Mouse (Mus musculus): ENCODE measurements around the gene Car7. TPM values are rescaled to one million over a fixed set of nuclear protein-coding genes. Genes with fewer than 3 reads are reported as not detected.
A peak's percentile ranks its signal among the peaks of the same experiment; 100 is the strongest.

Car7 gene
- polyA plus RNA-seq, 1 experiment from 2014 or later: 2.7 TPM

DNA sequence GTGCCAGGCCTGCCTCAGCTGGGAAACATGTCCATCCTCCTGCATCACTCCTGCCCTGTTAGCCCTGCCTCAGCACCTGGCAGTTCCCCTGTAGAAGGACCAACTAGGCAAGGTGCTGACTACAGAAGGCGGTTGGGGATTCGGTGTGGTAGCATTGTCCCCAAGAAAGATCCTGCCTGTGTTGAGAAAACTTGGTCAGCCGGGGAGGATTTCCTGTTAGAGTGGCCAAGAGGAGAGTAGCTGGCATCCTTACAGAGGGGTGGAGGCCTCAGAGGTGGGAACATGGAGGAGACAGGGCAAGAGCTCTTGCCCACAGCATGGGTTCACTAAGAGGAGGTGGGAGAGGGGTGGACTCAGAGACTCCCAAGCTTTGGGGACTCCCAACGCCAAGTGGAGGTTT lies 20.7 kb downstream of the Car7 start:
- Histone ChIP-seq H3K4me1 (ENCODE audit: control insufficient read depth, insufficient read depth, low read length) (no peaks in the 10 kb centered on the region), H3K4me3 (replicated peaks; ENCODE audit: low read depth, low read length) (no peak overlapping the region), H3K4me2 (ENCODE audit: low read length) (no peak overlapping the region), H3K9ac (replicated peaks; ENCODE audit: low read length) (no peak overlapping the region), H3K27ac (replicated peaks; ENCODE audit: low read depth, low read length) (no peak overlapping the region), H3K9me3 (ENCODE audit: control insufficient read depth, low read length) (no peaks in the 10 kb centered on the region), H3K27me3 (ENCODE audit: control insufficient read depth, insufficient read depth, low read length) (no peaks in the 10 kb centered on the region), H3K36me3 (ENCODE audit: control insufficient read depth, insufficient read depth, low read length) (no peaks in the 10 kb centered on the region)
- WGBS: 90% methylated on average over 4 of the region's 4 CpGs
- ATAC-seq (ENCODE audit: low FRiP score, low TSS enrichment) (no peak), DNase-seq (no peak)

- Histone ChIP-seq H3K4me2 (ENCODE audit: low read length) (no peak overlapping the region), H3K36me3 (ENCODE audit: control insufficient read depth, insufficient read depth, low read length) (no peaks in the 10 kb centered on the region), H3K9me3 (ENCODE audit: control insufficient read depth, low read length) (no peaks in the 10 kb centered on the region), H3K27me3 (ENCODE audit: control insufficient read depth, insufficient read depth, low read length) (no peaks in the 10 kb centered on the region), H3K9ac (replicated peaks; ENCODE audit: low read length) (no peak overlapping the region), H3K27ac (replicated peaks; ENCODE audit: low read depth, low read length) (no peak overlapping the region), H3K4me1 (ENCODE audit: control insufficient read depth, insufficient read depth, low read length) (no peaks in the 10 kb centered on the region), H3K4me3 (replicated peaks; ENCODE audit: low read depth, low read length) (no peak overlapping the region)
- no peak for DNase-seq
- 90% methylated on average over 7 of the region's 7 CpGs for WGBS
- ATAC-seq (ENCODE audit: low FRiP score, low TSS enrichment): no peak
Observed at GRCm38 (mm10) chr8:104557226-104557625, 22.7 kb downstream of the Car7 start.

DNA sequence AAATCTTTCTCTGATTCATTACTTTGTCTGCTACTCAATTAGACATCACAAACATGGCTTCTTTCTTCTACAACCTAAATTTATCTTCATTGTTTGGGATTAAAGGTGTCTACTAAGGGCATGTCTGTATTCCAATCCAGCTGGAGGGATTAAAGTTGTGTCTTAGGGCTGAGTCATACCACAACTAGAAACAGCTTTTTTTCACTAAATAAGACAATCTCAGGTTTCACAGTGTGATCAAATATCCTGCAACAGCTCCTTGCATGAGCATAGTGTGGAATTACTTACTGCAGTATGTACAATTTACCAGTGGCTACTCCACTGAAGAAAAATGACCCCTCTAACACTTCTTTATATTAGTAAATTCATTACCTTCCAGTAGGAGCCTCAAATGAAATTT lies 26.2 kb downstream of the Car7 start:
- Histone ChIP-seq H3K4me1 (ENCODE audit: control insufficient read depth, insufficient read depth, low read length) (no peaks in the 10 kb centered on the region), H3K36me3 (ENCODE audit: control insufficient read depth, insufficient read depth, low read length) (no peaks in the 10 kb centered on the region), H3K4me3 (replicated peaks; ENCODE audit: low read depth, low read length) (no peak overlapping the region), H3K9ac (replicated peaks; ENCODE audit: low read length) (no peak overlapping the region), H3K4me2 (ENCODE audit: low read length) (no peak overlapping the region), H3K9me3 (ENCODE audit: control insufficient read depth, low read length) (no peaks in the 10 kb centered on the region), H3K27ac (replicated peaks; ENCODE audit: low read depth, low read length) (no peak overlapping the region), H3K27me3 (ENCODE audit: control insufficient read depth, insufficient read depth, low read length) (no peaks in the 10 kb centered on the region)
- no peak for DNase-seq
- ATAC-seq (ENCODE audit: low FRiP score, low TSS enrichment): no peak

GRCm38 (mm10) chr8:104564633-104565456 lies 30.4 kb downstream of the Car7 start:
- Histone ChIP-seq H3K27ac (replicated peaks; ENCODE audit: low read depth, low read length) (no peak overlapping the region), H3K4me2 (ENCODE audit: low read length) (no peak overlapping the region), H3K9me3 (ENCODE audit: control insufficient read depth, low read length) (no peaks in the 10 kb centered on the region), H3K4me1 (ENCODE audit: control insufficient read depth, insufficient read depth, low read length) (no peaks in the 10 kb centered on the region), H3K9ac (replicated peaks; ENCODE audit: low read length) (no peak overlapping the region), H3K36me3 (ENCODE audit: control insufficient read depth, insufficient read depth, low read length) (no peaks in the 10 kb centered on the region), H3K4me3 (replicated peaks; ENCODE audit: low read depth, low read length) (no peak overlapping the region), H3K27me3 (ENCODE audit: control insufficient read depth, insufficient read depth, low read length) (no peaks in the 10 kb centered on the region)
- ATAC-seq (ENCODE audit: low FRiP score, low TSS enrichment) (peak; percentile 75), DNase-seq (peak; percentile 90)
- 21% methylated on average over 22 of the region's 22 CpGs for WGBS

GRCm38 (mm10) chr8:104565457-104565798 lies 30.9 kb downstream of the Car7 start:
- 92% methylated on average over 5 of the region's 5 CpGs for WGBS
- DNase-seq (no peak), ATAC-seq (ENCODE audit: low FRiP score, low TSS enrichment) (no peak)
- Histone ChIP-seq H3K4me3 (replicated peaks; ENCODE audit: low read depth, low read length) (no peak overlapping the region), H3K36me3 (ENCODE audit: control insufficient read depth, insufficient read depth, low read length) (no peaks in the 10 kb centered on the region), H3K27ac (replicated peaks; ENCODE audit: low read depth, low read length) (no peak overlapping the region), H3K9ac (replicated peaks; ENCODE audit: low read length) (no peak overlapping the region), H3K4me2 (ENCODE audit: low read length) (no peak overlapping the region), H3K9me3 (ENCODE audit: control insufficient read depth, low read length) (no peaks in the 10 kb centered on the region), H3K27me3 (ENCODE audit: control insufficient read depth, insufficient read depth, low read length) (no peaks in the 10 kb centered on the region), H3K4me1 (ENCODE audit: control insufficient read depth, insufficient read depth, low read length) (peaks cover under 1% of the 10 kb centered on the region; the same call in 1 of the 2 replicates)

- H3K36me3 ChIP-seq (ENCODE audit: control insufficient read depth, insufficient read depth, low read length): no peaks in the 10 kb centered on the region
- 58% methylated on average over 1 of the region's 1 CpGs for WGBS
Observed at GRCm38 (mm10) chr8:104569559-104569958, 35.1 kb downstream of the Car7 start.

GRCm38 (mm10) chr8:104570436-104571343 lies 36.2 kb downstream of the Car7 start:
- no peaks in the 10 kb centered on the region for H3K36me3 ChIP-seq (ENCODE audit: control insufficient read depth, insufficient read depth, low read length)
- ATAC-seq (ENCODE audit: low FRiP score, low TSS enrichment): no peak; the same call in 1 of the 2 replicates
- DNase-seq: peak; percentile 92

More at GRCm38 (mm10) chr8:104569559-104569958, 35.1 kb downstream of the Car7 start:
- peak; percentile 46 for DNase-seq
- Histone ChIP-seq H3K9me3 (ENCODE audit: control insufficient read depth, low read length) (no peaks in the 10 kb centered on the region), H3K27ac (replicated peaks; ENCODE audit: low read depth, low read length) (no peak overlapping the region), H3K27me3 (ENCODE audit: control insufficient read depth, insufficient read depth, low read length) (no peaks in the 10 kb centered on the region), H3K9ac (replicated peaks; ENCODE audit: low read length) (no peak overlapping the region), H3K4me3 (replicated peaks; ENCODE audit: low read depth, low read length) (no peak overlapping the region), H3K4me2 (ENCODE audit: low read length) (no peak overlapping the region), H3K4me1 (ENCODE audit: control insufficient read depth, insufficient read depth, low read length) (peaks cover 5% of the 10 kb centered on the region; the same call in 1 of the 2 replicates)
- ATAC-seq (ENCODE audit: low FRiP score, low TSS enrichment): no peak

DNA sequence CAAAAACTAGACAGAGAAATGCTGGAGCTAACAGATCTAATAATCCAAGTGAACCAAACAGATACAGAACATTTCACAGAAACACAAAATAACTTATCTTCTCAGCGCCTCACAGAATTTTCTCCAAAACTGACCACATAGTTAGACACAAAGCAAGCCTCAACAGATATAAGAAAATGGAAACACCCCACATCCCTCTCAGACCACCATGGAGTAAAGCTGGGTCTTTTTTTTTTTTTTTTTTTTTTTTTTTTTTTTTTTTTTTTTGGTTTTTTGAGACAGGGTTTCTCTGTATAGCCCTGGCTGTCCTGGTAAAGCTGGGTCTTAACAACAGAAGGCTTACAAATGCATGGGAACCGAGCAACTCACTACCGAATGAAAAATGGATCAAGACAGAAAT lies 42.3 kb downstream of the Car7 start:
- DNase-seq: no peak
- no peak for ATAC-seq (ENCODE audit: low FRiP score, low TSS enrichment)
- Histone ChIP-seq H3K27me3 (ENCODE audit: control insufficient read depth, insufficient read depth, low read length) (no peaks in the 10 kb centered on the region), H3K4me3 (replicated peaks; ENCODE audit: low read depth, low read length) (no peak overlapping the region), H3K4me2 (ENCODE audit: low read length) (no peak overlapping the region), H3K4me1 (ENCODE audit: control insufficient read depth, insufficient read depth, low read length) (no peaks in the 10 kb centered on the region), H3K9ac (replicated peaks; ENCODE audit: low read length) (no peak overlapping the region), H3K27ac (replicated peaks; ENCODE audit: low read depth, low read length) (no peak overlapping the region), H3K36me3 (ENCODE audit: control insufficient read depth, insufficient read depth, low read length) (no peaks in the 10 kb centered on the region), H3K9me3 (ENCODE audit: control insufficient read depth, low read length) (no peaks in the 10 kb centered on the region)
- WGBS: 90% methylated on average over 3 of the region's 3 CpGs

More at GRCm38 (mm10) chr8:104570436-104571343, 36.2 kb downstream of the Car7 start:
- WGBS: 9% methylated on average over 26 of the region's 26 CpGs
- Histone ChIP-seq H3K4me3 (replicated peaks; ENCODE audit: low read depth, low read length) (peak overlapping the region; percentile 30), H3K27ac (replicated peaks; ENCODE audit: low read depth, low read length) (no peak overlapping the region), H3K4me2 (ENCODE audit: low read length) (peak overlapping the region; percentile 67), H3K9me3 (ENCODE audit: control insufficient read depth, low read length) (no peaks in the 10 kb centered on the region), H3K9ac (replicated peaks; ENCODE audit: low read length) (peak overlapping the region; percentile 34; the same call in 1 of the 2 replicates), H3K4me1 (ENCODE audit: control insufficient read depth, insufficient read depth, low read length) (peaks cover 5% of the 10 kb centered on the region; the same call in 1 of the 2 replicates), H3K27me3 (ENCODE audit: control insufficient read depth, insufficient read depth, low read length) (no peaks in the 10 kb centered on the region)

Data from midbrain, embryonic 14.5 days (tissue).